Mouse (Mus musculus) heart, adult 18-20 months (tissue): ENCODE results near the gene Tbk1. TPM values are rescaled to one million over a fixed set of nuclear protein-coding genes. Genes with fewer than 3 reads are reported as not detected.
A peak's percentile ranks its signal among the peaks of the same experiment; 100 is the strongest.

Experiments
- DNase-seq, 2 experiments: peaks; one replicate each; pipeline ENCODE4 v3.0.0; 2021 to 2022; ENCODE audit warnings: mixed read lengths in 1 of 2
- microRNA-seq, 2 experiments: library from miRNA; unstranded; fragments of <30 nt; microRNA quantifications; one replicate each; pipeline ENCODE4 v1.2.0; 2022
- total RNA-seq, 2 experiments: library from RNA; stranded (reverse); gene quantifications; 2 replicates each; pipeline ENCODE4 v1.2.3; 2021

The Tbk1 gene
- total RNA-seq, 2 experiments from 2014 or later: 18.4 to 21.3 TPM

- no peak for DNase-seq
These were observed 87.5 kb downstream of the Tbk1 start for GRCm38 (mm10) chr10:121499063-121499462.

GRCm38 (mm10) chr10:121498481-121498904 is 88.1 kb downstream of the Tbk1 start:
- peak; percentile 74 to 81 for DNase-seq

GRCm38 (mm10) chr10:121497968-121498367 is 88.6 kb downstream of the Tbk1 start:
- peak in 1 of 2 experiments; percentile 16 for DNase-seq

GRCm38 (mm10) chr10:121496616-121497015 is 90.0 kb downstream of the Tbk1 start:
- peak in 1 of 2 experiments; percentile 52 for DNase-seq

Small RNAs within 50 kb of the gene (microRNA-seq; reads per million reads assigned to microRNA genes)
- gene Gm24330: 0 reads per million in 2 experiments

Other genes starting within 250 kb of the Tbk1 start
- 1 to 10 TPM; 2.1 to 2.3 TPM for gene Tbc1d30, start 235.5 kb downstream of the Tbk1 start, total RNA-seq
- gene Gns, start 221.7 kb downstream of the Tbk1 start, total RNA-seq: 10 to 100 TPM; 89.4 to 92.1 TPM
- 100 to 1,000 TPM; 131 to 138 TPM for gene Rassf3, start 110.4 kb downstream of the Tbk1 start, total RNA-seq
- 10 to 100 TPM; 22.6 to 28.5 TPM for gene Xpot, start 39.5 kb upstream of the Tbk1 start, total RNA-seq
- not detected for gene D930020B18Rik, start 54.8 kb upstream of the Tbk1 start, total RNA-seq
- gene BC048403, start 153.2 kb upstream of the Tbk1 start, total RNA-seq: 1 to 10 TPM; 2.0 to 2.7 TPM